Mouse (Mus musculus) intestine, embryonic 14.5 days (tissue): ENCODE measurements around the gene Hist1h2af. TPM values are rescaled to one million over a fixed set of nuclear protein-coding genes. Genes with fewer than 3 reads are reported as not detected.
"Not testable (repeated sequence)": the region's sequence is repeated elsewhere in the genome, so short reads cannot be mapped to it uniquely, and the experiment has no call there.

ENCODE experiments used
- ATAC-seq: fragments of 200-750 bp; cut with Nextera tagmentation; replicated peaks from 2 replicates; pipeline ENCODE4 v1.8.0; 2017; ENCODE audit warnings: low read depth, moderate number of reproducible peaks, moderate TSS enrichment, moderate library complexity; ENCODE audit not compliant: low FRiP score, low TSS enrichment
- DNase-seq: peaks from one replicate; pipeline ENCODE4 v3.0.0-alpha.2; 2018; ENCODE audit warnings: low spot score
- H3K27ac ChIP-seq: fragments of 300-500 bp; sonication (generic); 2 replicates; pipeline ENCODE4 v1.5.1; 2014; ENCODE audit warnings: low read depth, mild to moderate bottlenecking, control low read depth
- H3K27me3 ChIP-seq: fragments of 300-500 bp; sonication (generic); replicated peaks from 2 replicates; pipeline ENCODE4 v1.6.1; 2014; ENCODE audit warnings: low read length, control low read depth; ENCODE audit not compliant: control insufficient read depth, insufficient read depth
- H3K36me3 ChIP-seq: fragments of 300-500 bp; sonication (generic); 2 replicates; pipeline ENCODE4 v1.6.1; 2014; ENCODE audit warnings: low read length, control low read depth; ENCODE audit not compliant: control insufficient read depth, insufficient read depth
- H3K4me1 ChIP-seq: fragments of 300-500 bp; sonication (generic); replicated peaks from 2 replicates; pipeline ENCODE4 v1.6.1; 2014; ENCODE audit warnings: low read length, control low read depth, mixed read lengths; ENCODE audit not compliant: control insufficient read depth, insufficient read depth
- H3K4me2 ChIP-seq: fragments of 300-500 bp; sonication (generic); 2 replicates; pipeline ENCODE4 v1.6.1; 2014; ENCODE audit warnings: low read length
- H3K4me3 ChIP-seq: fragments of 300-500 bp; sonication (generic); 2 replicates; pipeline ENCODE4 v1.5.1; 2014; ENCODE audit warnings: low read depth, low read length, control low read depth, mixed read lengths
- H3K9ac ChIP-seq: fragments of 300-500 bp; sonication (generic); 2 replicates; pipeline ENCODE4 v1.6.1; 2014; ENCODE audit warnings: mild to moderate bottlenecking, low read length
- H3K9me3 ChIP-seq: fragments of 300-500 bp; sonication (generic); 2 replicates; pipeline ENCODE4 v1.6.1; 2016; ENCODE audit warnings: low read length, control low read depth; ENCODE audit not compliant: control insufficient read depth
- WGBS: fragments of 180-500 bp; shearing (Covaris S2); extraction: QIAGEN DNeasy Blood & Tissue Kit; methylation state at CpG from one replicate; pipeline ENCODE4 v1.1.7; 2014; 5-methylcytosine and 5-hydroxymethylcytosine counted together
- polyA plus RNA-seq: library from polyadenylated mRNA; unstranded; fragments of >200 nt; fragmentation: Nextera tagmentation; extraction: Ambion mirVana; gene quantifications from 2 replicates; pipeline ENCODE4 v1.2.1, GENCODE M21; 2014

Hist1h2af gene
- polyA plus RNA-seq, 1 experiment from 2014 or later, result 12.1 TPM

DNA sequence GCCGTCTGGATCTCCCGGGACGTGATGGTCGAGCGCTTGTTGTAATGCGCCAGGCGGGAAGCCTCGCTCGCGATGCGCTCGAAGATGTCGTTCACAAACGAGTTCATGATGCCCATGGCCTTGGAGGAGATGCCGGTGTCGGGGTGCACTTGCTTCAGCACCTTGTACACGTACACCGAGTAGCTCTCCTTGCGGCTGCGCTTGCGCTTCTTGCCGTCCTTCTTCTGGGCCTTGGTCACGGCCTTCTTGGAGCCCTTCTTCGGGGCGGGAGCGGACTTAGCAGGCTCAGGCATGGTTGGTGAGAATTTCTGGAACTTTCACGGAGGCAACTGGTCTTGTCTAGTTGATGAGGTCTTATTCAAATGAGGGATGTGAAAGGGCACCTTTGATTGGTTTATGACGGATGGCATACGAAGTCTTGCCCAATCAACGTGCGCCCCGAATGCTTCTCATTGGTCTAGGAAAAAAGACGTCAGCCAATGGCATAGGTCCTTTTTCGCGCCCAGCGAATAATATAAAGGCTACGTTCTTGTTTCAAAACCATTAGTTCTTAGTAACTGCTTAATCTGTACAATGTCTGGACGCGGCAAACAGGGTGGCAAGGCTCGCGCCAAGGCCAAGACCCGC, 40.3 kb downstream of the Hist1h2af start, which contains the start of the genes Hist1h2bf and Hist1h2ad:
Gene Hist1h2bf (minus strand): TSS at position 299 of the 627 bp plus-strand sequence.
Gene Hist1h2ad (plus strand): TSS at position 484 of the 627 bp plus-strand sequence.
- not testable (repeated sequence) for H3K9me3 ChIP-seq, H3K27me3 ChIP-seq, H3K36me3 ChIP-seq
- peak; percentile 88 for DNase-seq
- Histone ChIP-seq H3K4me2 (peak within 1 kb of the TSS; percentile 80), H3K4me1 (peaks cover 14% of the 10 kb centered on the region), H3K4me3 (peak within 1 kb of the TSS; percentile 59), H3K27ac (peak within 1 kb of the TSS; percentile 98), H3K9ac (peak within 1 kb of the TSS; percentile 83)
- peak; percentile 85 for ATAC-seq
- under 1% methylated on average over 21 of the region's 42 CpGs for WGBS

DNA sequence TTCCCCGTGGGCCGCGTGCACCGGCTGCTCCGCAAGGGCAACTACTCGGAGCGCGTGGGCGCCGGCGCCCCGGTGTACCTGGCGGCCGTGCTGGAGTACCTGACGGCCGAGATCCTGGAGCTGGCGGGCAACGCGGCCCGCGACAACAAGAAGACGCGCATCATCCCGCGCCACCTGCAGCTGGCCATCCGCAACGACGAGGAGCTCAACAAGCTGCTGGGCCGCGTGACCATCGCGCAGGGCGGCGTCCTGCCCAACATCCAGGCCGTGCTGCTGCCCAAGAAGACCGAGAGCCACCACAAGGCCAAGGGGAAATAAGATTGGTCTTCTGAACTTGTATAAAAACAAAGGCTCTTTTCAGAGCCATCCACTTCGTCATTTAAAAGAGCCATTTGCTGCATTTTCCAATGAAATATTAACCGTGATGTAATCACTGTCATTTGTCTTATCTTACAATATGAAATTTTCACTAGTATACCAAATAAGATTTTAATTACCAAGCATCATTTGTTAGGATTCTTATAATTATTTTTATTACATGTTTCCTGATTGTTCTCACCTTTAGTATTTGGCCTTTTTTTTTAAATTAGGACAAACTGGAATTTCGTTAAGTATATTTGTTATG, 41.0 kb downstream of the Hist1h2af start:
- 0% methylated on average over 6 of the region's 39 CpGs for WGBS
- ATAC-seq, H3K27me3 ChIP-seq, H3K9me3 ChIP-seq, H3K36me3 ChIP-seq, DNase-seq: not testable (repeated sequence)
- H3K4me3 ChIP-seq, result peak overlapping the region; percentile 59
- H3K27ac ChIP-seq, result peak overlapping the region; percentile 98
- peak overlapping the region; percentile 80 for H3K4me2 ChIP-seq
- H3K9ac ChIP-seq, result peak overlapping the region; percentile 61
- peaks cover 14% of the 10 kb centered on the region for H3K4me1 ChIP-seq

DNA sequence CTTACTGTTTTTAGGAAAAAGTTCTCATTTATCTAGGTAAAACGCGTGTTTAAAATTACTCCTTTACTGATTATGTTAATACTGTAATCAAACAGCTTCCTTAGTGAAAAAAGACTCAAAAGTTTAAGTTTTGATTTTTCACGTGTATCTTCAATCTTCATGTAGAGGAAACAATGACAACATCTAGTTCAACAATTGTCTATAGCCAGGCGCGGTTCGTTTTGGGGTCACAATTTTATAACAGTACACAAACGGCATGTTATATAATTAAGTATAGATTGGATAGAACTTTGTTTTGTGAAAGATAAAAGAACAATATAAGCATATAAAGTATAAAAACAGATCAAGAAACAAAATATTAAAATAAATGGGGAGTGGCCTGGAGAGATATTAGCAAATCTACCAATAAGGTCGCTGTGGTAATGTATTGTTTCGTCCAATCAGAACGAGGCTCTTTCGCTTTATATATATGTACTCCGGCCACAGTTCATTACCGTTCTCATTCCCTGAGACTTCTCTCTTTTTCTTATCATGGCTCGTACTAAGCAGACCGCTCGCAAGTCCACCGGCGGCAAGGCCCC, 41.7 kb downstream of the Hist1h2af start, which contains the start of gene Hist1h3d:
Gene Hist1h3d (plus strand): TSS at position 493 of the 581 bp plus-strand sequence.
- H3K4me2 ChIP-seq, result peak within 1 kb of the TSS; percentile 80
- peak; percentile 85 for DNase-seq
- WGBS, result under 1% methylated on average over 18 of the region's 18 CpGs

DNA sequence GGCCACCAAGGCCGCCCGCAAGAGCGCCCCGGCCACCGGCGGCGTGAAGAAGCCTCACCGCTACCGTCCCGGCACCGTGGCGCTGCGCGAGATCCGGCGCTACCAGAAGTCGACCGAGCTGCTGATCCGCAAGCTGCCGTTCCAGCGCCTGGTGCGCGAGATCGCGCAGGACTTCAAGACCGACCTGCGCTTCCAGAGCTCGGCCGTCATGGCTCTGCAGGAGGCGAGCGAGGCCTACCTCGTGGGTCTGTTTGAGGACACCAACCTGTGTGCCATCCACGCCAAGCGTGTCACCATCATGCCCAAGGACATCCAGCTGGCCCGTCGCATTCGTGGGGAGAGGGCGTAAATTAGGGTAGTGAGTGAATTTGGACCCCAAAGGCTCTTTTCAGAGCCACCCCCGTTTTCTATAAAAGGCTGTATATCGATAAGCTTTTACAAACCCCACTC, 42.2 kb downstream of the Hist1h2af start:
- peaks cover 14% of the 10 kb centered on the region for H3K4me1 ChIP-seq
- H3K36me3 ChIP-seq, H3K9me3 ChIP-seq, H3K27me3 ChIP-seq, ATAC-seq: not testable (repeated sequence)
- peak; percentile 63 for DNase-seq
- peak overlapping the region; percentile 38 for H3K4me3 ChIP-seq
- H3K9ac ChIP-seq, result peak overlapping the region; percentile 86
- WGBS, result 2% methylated on average over 8 of the region's 40 CpGs
- H3K4me2 ChIP-seq, result peak overlapping the region; percentile 80
- peak overlapping the region; percentile 80 for H3K27ac ChIP-seq

More for the DNA sequence above, 41.7 kb downstream of the Hist1h2af start, which contains the start of gene Hist1h3d:
- Histone ChIP-seq H3K27ac (peak within 1 kb of the TSS; percentile 80), H3K4me1 (peaks cover 14% of the 10 kb centered on the region), H3K9ac (peak within 1 kb of the TSS; percentile 86), H3K27me3 (no peaks in the 10 kb centered on the region), H3K9me3 (no peaks in the 10 kb centered on the region), H3K4me3 (peak within 1 kb of the TSS; percentile 38), H3K36me3 (no peaks in the 10 kb centered on the region)
- ATAC-seq, result peak; percentile 69

DNA sequence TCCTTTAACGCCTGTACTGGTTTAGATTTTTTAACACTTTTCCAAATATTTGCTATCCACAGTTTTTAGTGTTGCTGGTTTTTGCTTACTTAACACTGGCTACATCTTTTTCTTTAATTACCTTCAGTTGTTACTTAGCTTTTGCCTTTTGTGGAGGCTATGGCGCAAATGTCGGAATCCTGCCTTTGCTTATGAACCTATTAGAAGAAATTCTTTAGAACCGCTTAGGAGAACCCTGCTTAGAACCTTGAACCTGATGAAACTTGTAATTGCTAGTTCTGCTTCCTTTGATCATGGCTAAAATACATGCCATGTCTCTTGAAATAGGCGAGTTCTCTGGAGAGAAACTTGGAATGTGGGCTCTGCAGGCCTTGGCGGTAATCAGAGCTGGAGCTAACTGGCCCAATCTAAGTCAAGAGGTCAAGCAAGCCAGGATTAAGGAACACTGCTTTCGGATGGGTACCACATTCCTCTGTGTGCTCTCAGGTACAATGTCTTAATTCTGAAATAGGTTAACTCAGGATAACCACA, 42.7 kb downstream of the Hist1h2af start:
- Histone ChIP-seq H3K9me3 (no peaks in the 10 kb centered on the region), H3K27ac (peak overlapping the region; percentile 80), H3K9ac (peak overlapping the region; percentile 86), H3K4me2 (peak overlapping the region; percentile 80), H3K4me3 (peak overlapping the region; percentile 38), H3K36me3 (no peaks in the 10 kb centered on the region), H3K4me1 (peaks cover 14% of the 10 kb centered on the region), H3K27me3 (no peaks in the 10 kb centered on the region)
- 5% methylated on average over 7 of the region's 7 CpGs for WGBS
- ATAC-seq (no peak), DNase-seq (peak; percentile 74)

DNA sequence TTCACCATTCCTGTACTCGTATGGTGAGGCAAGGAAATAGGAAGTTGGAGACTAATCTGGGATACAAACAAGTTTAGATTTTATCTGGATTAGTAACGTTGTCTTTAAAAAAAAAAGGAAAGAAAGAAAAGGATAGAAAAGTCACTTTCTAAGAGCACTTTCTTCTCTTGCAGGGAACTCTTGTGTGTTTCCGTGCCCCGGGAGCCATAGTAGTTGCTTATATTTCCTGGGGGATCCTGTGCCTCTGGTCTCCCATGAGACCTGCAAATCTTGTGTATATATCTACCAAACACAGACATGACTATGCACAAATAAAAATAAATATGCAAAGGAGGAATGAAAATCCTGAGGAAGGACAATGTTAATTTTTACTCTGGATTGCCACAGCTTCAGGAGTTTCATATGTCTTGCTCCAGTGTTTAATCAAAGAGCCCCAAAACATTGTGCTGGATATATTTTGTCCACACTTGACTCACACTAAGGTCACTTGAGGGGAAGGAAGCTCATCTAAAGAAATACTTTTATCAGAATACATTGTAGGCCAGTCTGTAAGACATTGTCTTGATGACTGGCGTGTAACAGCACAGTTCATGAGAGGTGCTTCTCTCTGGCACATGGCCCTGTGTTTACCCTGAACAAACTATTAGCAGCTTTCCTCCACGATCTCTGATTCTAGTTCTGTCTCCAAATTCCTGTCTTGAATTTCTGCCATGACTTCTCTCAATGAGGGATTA, 43.4 kb downstream of the Hist1h2af start:
- H3K36me3 ChIP-seq, result no peaks in the 10 kb centered on the region

DNA sequence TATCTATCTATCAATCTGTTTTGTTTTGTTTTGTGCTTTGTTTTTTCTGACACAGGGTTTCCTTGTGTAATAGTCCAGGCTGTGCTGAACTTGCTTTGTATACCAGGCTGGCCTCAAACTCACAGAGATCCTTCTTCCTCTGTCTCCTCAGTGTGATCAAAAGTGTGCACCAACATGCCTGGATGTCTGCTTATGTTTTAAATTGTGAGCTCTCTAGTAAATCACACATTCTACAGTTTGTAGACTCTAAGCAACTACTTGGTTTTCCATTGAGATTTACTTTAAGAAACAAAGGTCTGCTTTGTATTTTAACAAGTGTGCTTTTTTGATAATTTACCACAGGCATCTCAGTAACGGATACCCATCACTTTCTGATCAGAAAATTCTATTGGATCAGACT, 44.1 kb downstream of the Hist1h2af start:
- H3K4me3 ChIP-seq, result no peak overlapping the region
- peak; percentile 41 for DNase-seq

More for the DNA sequence above, 43.4 kb downstream of the Hist1h2af start:
- H3K4me3 ChIP-seq, result peak overlapping the region; percentile 38
- peak overlapping the region; percentile 80 for H3K4me2 ChIP-seq
- H3K27me3 ChIP-seq, result no peaks in the 10 kb centered on the region
- 31% methylated on average over 6 of the region's 6 CpGs for WGBS
- H3K27ac ChIP-seq, result peak overlapping the region; percentile 80
- ATAC-seq (no peak), DNase-seq (peak; percentile 49)
- peaks cover 14% of the 10 kb centered on the region for H3K4me1 ChIP-seq
- H3K9me3 ChIP-seq, result no peaks in the 10 kb centered on the region
- peak overlapping the region; percentile 86 for H3K9ac ChIP-seq

More for the DNA sequence above, 44.1 kb downstream of the Hist1h2af start:
- WGBS, result 98% methylated on average over 1 of the region's 1 CpGs
- no peaks in the 10 kb centered on the region for H3K9me3 ChIP-seq
- no peaks in the 10 kb centered on the region for H3K36me3 ChIP-seq
- H3K27ac ChIP-seq, result no peak overlapping the region
- ATAC-seq, result no peak
- no peak overlapping the region for H3K9ac ChIP-seq
- peaks cover 18% of the 10 kb centered on the region for H3K4me1 ChIP-seq
- no peak overlapping the region for H3K4me2 ChIP-seq
- H3K27me3 ChIP-seq, result no peaks in the 10 kb centered on the region
